Mouse (Mus musculus): Measurements from ENCODE around the gene Cntrl.

GRCm38 (mm10) chr2:35069124-35069523 is 40.2 kb upstream of the Cntrl start:
- TF ChIP-seq CTCF (conservative IDR thresholded peaks at IDR 0.05; ENCODE audit: low read length) (no peak), POU5F1 (IDR thresholded peaks at IDR 0.05; ENCODE audit: borderline replicate concordance, low read length) (no peak)

All from E14TG2a.4 (cell line).